Mouse (Mus musculus) CD4-positive, CD25-positive, alpha-beta regulatory T cell, adult 2 months (primary cell): ENCODE measurements around the gene Plcb2.

Source experiments
- DNase-seq: peaks from one replicate; pipeline ENCODE4 v3.0.0-alpha.2; 2012; ENCODE audit warnings: low read depth, low spot score

The Plcb2 gene

GRCm38 (mm10) chr2:118659998-118660452 is 68.2 kb downstream of the Plcb2 start:
- peak; percentile 68 for DNase-seq

GRCm38 (mm10) chr2:118659493-118659892 is 68.7 kb downstream of the Plcb2 start:
- no peak for DNase-seq

- peak; percentile 27 for DNase-seq
Measured at GRCm38 (mm10) chr2:118659077-118659476, 69.2 kb downstream of the Plcb2 start.

- no peak for DNase-seq
Measured at GRCm38 (mm10) chr2:118658457-118658856, 69.8 kb downstream of the Plcb2 start.
